Mouse (Mus musculus) cerebellum, postnatal 10 days (tissue): Measurements from ENCODE around the gene Tead2.
A peak's percentile ranks its signal among the peaks of the same experiment; 100 is the strongest.

Experiments used
- DNase-seq, 2 experiments: peaks; one replicate each; pipeline ENCODE4 v3.0.0; 2021; ENCODE audit warnings: mixed read lengths in 2 of 2

Tead2 gene

GRCm38 (mm10) chr7:45262266-45262665 lies 46.7 kb downstream of the Tead2 start:
- no peak for DNase-seq

- DNase-seq, result no peak
These were observed 47.6 kb downstream of the Tead2 start for GRCm38 (mm10) chr7:45263006-45263607.

DNA sequence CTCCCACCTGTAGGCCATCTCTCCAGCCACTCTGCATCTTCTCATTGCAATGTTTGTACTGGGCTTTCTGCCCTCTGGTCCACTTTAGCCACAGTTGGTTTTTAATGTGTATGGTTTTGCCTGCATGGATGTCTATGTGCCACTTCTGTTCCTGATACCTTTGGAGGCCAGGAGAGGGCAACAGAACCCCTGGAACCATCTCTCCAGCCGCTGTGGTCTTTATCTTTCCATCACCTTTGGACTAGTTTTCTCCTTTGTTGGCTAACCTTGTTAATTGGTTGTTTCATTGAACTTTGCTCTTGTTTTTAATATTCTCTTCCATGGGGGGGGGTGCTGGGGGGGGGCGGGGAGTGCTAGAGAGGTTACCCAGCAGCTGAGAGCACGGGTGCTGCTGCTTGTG lies 48.8 kb downstream of the Tead2 start:
- no peak for DNase-seq

DNA sequence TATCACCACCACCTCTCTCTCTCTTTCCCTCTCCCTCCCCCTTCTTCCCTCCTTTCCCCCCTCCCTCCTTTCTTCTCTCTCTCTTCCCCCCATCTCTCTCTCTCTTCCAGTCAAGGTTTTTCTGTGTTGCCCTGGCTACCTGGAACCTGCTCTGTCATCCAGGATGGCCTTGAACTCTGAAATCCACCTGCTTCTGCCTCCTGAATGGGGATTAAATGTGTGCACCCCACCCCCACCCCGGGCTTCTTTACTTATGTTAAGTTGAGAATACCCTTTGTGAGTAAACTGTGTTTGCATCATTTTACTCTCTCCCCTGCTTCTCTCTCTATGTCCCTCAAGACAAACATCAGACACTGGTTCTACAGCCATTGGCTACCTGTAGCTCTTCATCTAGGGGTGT lies 50.0 kb downstream of the Tead2 start:
- no peak for DNase-seq

DNA sequence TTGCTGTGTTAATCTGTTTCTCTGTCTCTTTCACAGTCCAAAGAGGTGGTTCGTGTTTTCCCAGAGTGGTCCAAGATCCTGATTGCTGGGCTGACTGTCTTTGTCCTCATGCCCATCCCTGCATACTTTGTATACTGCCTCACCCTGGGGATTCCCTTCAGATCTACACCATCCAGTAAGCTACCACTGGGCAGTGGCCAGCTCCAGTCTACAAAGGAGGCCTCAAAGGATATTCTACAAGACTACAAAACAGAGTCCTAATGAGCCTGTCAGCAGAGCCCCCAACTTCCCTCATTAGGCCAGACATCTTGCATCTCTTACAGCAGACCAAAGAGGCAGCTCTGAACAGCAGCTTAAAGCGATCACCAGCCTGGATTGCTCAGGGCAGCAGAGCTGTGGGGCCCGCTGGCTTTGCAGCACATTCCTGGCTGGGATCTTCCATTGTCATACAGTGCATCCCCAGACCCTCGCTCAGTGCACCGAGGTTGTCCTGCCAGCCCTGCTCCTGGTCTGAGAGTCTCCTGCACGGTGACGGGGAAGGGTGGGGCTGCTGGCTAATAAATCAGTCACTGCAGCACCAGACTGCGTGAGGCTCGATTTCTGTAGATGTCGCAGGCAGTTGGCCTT lies 57.3 kb downstream of the Tead2 start:
- DNase-seq, result no peak

DNA sequence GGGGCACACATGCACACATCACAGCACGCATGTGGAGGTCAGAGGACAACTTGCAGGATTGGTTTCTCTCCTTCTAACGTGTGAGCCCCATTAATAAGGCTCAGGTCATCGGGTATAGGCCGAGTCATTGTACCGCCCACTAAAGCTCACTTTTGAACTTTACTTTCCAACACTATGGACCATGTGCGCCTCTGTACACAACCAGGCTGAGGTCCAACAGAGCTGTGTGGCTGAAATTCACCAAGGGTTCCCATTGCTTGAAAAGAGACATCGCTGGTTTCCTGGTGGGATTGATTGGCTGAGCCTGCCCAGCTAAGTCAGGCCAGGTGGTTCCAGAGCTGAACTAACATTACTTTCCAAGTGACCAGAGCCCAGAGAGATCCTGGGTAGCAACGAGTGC lies 58.1 kb downstream of the Tead2 start:
- no peak for DNase-seq

DNA sequence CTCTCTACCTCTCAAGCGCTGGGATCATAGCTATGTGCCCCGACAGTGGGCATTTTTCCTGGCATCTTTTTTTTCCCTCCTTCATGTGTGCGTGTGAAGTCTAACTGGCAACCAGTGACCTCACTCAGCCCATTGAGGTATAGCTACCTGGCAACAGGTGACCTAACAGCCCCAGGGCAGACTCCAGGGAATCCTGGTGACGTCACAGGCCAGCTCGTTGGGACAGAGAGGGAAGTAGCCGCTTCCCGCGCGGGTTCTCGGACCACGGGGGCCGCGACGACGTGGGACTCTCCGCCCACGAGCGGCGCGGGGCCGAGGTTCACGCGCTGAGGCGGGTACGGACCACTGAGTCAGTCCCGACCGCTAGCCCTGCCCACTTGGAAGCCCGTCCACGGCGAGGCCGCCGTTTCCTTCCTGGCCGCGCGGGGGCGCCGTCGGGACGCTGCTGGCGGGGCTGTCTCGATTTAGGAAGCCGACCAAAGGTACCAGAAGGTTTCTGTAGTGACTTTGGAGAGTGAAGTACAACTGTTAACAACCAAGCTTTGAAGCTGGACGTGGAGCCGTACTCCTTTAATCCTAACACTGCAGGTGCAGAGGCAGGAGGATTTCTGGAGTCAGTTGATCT lies 61.7 kb downstream of the Tead2 start, which contains the start of gene Slc6a21:
Gene Slc6a21, plus strand, starts transcription at position 378 of the 625 bp plus-strand sequence.
- DNase-seq, result peak; percentile 83 to 86
